Mouse (Mus musculus): Measurements from ENCODE around the gene Srsf7.

Srsf7 gene

DNA sequence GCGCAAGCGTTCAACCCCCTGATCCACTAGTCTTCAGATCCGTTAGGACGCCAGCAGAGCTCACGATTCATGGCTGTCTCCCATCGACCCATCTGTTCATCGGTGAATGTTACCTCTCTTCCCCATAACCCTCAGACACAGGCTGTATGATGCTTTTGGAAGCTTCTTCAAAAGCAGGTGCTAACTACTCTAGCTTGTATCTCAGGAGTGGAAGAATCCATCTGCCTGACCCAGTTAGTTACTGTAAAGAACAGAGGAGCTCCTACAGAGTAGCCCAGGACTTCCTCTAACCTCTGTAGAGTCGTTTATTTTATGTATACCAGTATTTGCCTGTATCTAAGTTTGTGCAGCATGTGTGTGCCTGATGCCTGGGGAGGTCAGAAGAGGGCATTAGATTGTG lies 50.2 kb downstream of the Srsf7 start:
- no peak for DNase-seq (ENCODE audit: low spot score in 2 of 2)

DNA sequence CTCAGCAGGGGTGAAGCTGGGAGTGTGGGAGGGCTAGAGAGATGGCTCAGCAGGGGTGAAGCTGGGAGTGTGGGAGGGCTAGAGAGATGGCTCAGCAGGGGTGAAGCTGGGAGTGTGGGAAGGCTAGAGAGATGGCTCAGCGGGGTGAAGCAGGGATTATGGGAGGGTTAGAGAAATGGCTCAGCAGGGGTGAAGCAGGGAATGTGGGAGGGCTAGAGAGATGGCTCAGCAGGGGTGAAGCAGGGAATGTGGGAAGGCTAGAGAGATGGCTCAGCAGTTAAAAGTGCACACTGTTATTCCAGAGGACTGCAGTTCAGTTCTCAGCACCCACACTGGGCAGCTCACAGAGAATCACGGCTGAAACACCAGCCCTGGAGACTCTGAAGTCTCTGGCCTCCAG lies 53.5 kb downstream of the Srsf7 start:
- DNase-seq (ENCODE audit: low spot score in 2 of 2) = no peak

DNA sequence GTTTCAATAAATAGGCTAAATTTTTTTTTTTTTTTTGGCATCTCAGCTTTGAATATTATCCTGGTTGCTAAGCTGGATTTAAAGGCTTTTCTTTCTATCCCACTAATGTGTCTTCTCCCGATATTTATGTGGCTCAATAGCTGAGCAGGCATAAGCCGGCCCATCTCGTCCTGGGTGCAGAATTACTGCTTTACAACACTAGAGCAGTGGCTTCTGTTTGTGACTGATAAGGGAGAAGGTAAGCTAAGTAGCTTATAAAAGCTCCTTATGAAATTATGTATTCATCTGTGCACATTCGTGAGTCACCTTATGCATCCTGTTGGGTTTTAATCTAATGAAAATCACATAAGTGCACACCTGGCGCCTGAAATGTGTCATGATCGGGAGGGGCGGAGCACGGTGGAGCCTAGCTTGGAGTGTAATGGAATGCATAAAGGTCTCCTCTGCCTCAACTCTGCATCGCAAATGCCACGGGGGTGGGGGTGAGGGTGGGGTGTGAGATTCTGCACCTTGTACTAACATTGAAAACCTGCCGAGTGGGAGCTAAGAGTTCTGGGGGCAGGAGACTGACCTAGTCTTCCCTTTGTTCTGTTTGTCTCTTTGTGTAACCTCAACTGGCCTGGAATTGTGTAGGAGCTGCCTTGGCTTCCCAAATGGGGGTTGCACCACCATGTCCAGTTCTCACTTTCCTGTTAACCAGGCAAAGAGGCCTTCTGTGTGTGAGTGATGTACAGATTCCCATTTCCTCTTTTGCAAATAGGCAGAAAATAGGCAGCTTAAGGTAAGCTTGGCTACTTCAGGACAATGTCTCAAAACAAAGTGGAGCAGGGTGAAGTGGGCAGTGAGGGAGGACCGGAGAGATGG lies 54.1 kb downstream of the Srsf7 start:
- no peak for DNase-seq (ENCODE audit: low spot score in 2 of 2)

DNA sequence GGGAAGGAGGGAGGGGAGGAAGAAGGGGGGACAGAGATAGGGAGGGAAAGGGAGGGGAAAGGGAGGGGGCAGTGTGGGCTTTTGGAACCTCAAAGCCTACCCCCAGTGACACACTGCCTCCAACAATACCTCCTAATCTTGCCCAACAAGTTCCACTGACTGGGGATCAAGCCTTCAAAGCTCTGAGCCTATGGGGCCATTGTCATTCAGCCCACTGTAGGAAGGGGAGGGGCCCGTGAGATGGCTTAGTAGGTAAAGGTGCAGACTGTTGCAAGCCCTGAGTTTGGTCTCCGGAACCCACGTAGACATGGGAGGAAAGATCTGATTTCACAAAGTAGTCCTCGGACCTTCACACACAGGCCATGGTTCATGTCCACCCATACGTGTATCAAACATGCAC lies 55.8 kb downstream of the Srsf7 start:
- DNase-seq (ENCODE audit: low spot score in 2 of 2) = no peak
